Mouse (Mus musculus) limb, embryonic 11.5 days (tissue): Measurements from ENCODE around the gene Macrod1. TPM values are rescaled to one million over a fixed set of nuclear protein-coding genes. Genes with fewer than 3 reads are reported as not detected.

Source experiments
- ATAC-seq: fragments of 200-750 bp; cut with Nextera tagmentation; 2 replicates; pipeline ENCODE4 v1.8.0; 2017; ENCODE audit warnings: low read depth; ENCODE audit not compliant: insufficient number of reproducible peaks, low FRiP score, low TSS enrichment
- DNase-seq: peaks from one replicate; pipeline ENCODE4 v3.0.0-alpha.2; 2015; ENCODE audit warnings: low spot score
- H3K27ac ChIP-seq: fragments of 300-500 bp; sonication (generic); replicated peaks from 2 replicates; pipeline ENCODE4 v1.5.1; 2014; ENCODE audit warnings: low read depth, mild to moderate bottlenecking, low read length
- H3K27me3 ChIP-seq: fragments of 300-500 bp; sonication (generic); 2 replicates; pipeline ENCODE4 v1.6.1; 2014; ENCODE audit warnings: mild to moderate bottlenecking, low read length, mixed read lengths; ENCODE audit not compliant: control insufficient read depth, insufficient read depth
- H3K36me3 ChIP-seq: fragments of 300-500 bp; sonication (generic); 2 replicates; pipeline ENCODE4 v1.6.1; 2014; ENCODE audit warnings: mild to moderate bottlenecking, low read length, moderate library complexity, mixed read lengths; ENCODE audit not compliant: control insufficient read depth, insufficient read depth
- H3K4me1 ChIP-seq: fragments of 300-500 bp; sonication (generic); 2 replicates; pipeline ENCODE4 v1.6.1; 2014; ENCODE audit warnings: low read length, mixed read lengths; ENCODE audit not compliant: control insufficient read depth, insufficient read depth
- H3K4me2 ChIP-seq: fragments of 300-500 bp; sonication (generic); 2 replicates; pipeline ENCODE4 v1.6.1; 2014; ENCODE audit warnings: low read depth, mild to moderate bottlenecking, moderate library complexity; ENCODE audit not compliant: severe bottlenecking
- H3K4me3 ChIP-seq: fragments of 300-500 bp; sonication (generic); 2 replicates; pipeline ENCODE4 v1.5.1; 2014; ENCODE audit warnings: low read depth, low read length
- H3K9ac ChIP-seq: fragments of 300-500 bp; sonication (generic); 2 replicates; pipeline ENCODE4 v1.6.1; 2014; ENCODE audit warnings: mild to moderate bottlenecking, low read length
- H3K9me3 ChIP-seq: fragments of 300-500 bp; sonication (generic); 2 replicates; pipeline ENCODE4 v1.6.1; 2016; ENCODE audit warnings: low read length; ENCODE audit not compliant: control insufficient read depth
- WGBS: fragments of 180-500 bp; shearing (Covaris S2); extraction: QIAGEN DNeasy Blood & Tissue Kit; methylation state at CpG from one replicate; pipeline ENCODE4 v1.1.7; 2014; 5-methylcytosine and 5-hydroxymethylcytosine counted together
- polyA plus RNA-seq: library from polyadenylated mRNA; unstranded; fragments of >200 nt; fragmentation: Nextera tagmentation; extraction: Ambion mirVana; gene quantifications from 2 replicates; pipeline ENCODE4 v1.2.1, GENCODE M21; 2014

The Macrod1 gene
- polyA plus RNA-seq, 1 experiment from 2014 or later = 4.1 TPM

- Histone ChIP-seq H3K36me3 (no peaks in the 10 kb centered on the region), H3K4me3 (no peak overlapping the region), H3K4me2 (no peak overlapping the region), H3K27ac (no peak overlapping the region), H3K27me3 (peaks cover 30% of the 10 kb centered on the region), H3K9ac (no peak overlapping the region; the same call in 1 of the 2 replicates), H3K9me3 (no peaks in the 10 kb centered on the region), H3K4me1 (peaks cover 25% of the 10 kb centered on the region)
- DNase-seq (no peak), ATAC-seq (no peak)
- WGBS = 51% methylated on average over 6 of the region's 6 CpGs
These were observed 114.3 kb downstream of the Macrod1 start for GRCm38 (mm10) chr19:7170916-7171315.

DNA sequence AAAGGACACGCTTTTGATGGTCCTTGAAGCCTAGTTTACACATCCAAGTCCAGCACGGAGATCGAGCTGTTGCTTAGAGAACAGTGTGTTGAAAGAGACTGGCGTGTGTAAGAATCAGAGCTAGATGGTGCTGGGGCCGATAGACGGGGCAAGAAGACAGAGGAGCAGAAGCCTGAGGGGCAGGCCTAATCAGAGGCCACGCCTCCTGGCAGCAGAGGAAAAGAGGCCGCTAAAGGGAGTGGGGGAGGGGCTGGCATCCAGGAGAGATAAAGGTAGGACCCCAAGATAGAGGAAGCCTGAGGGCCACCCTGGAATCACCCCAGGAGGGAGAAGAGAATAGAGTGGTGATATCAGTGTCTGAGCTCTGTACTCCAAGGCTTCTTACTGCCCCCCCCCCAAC lies 114.8 kb downstream of the Macrod1 start:
- Histone ChIP-seq H3K4me1 (peaks cover 28% of the 10 kb centered on the region), H3K4me3 (no peak overlapping the region), H3K27ac (no peak overlapping the region), H3K36me3 (no peaks in the 10 kb centered on the region), H3K9me3 (no peaks in the 10 kb centered on the region), H3K9ac (0 out of 2 replicates have a peak overlapping the region, but pooled peaks have one; percentile 0), H3K27me3 (peaks cover 25% of the 10 kb centered on the region), H3K4me2 (no peak overlapping the region)
- ATAC-seq (no peak), DNase-seq (no peak)
- WGBS = 17% methylated on average over 8 of the region's 8 CpGs

DNA sequence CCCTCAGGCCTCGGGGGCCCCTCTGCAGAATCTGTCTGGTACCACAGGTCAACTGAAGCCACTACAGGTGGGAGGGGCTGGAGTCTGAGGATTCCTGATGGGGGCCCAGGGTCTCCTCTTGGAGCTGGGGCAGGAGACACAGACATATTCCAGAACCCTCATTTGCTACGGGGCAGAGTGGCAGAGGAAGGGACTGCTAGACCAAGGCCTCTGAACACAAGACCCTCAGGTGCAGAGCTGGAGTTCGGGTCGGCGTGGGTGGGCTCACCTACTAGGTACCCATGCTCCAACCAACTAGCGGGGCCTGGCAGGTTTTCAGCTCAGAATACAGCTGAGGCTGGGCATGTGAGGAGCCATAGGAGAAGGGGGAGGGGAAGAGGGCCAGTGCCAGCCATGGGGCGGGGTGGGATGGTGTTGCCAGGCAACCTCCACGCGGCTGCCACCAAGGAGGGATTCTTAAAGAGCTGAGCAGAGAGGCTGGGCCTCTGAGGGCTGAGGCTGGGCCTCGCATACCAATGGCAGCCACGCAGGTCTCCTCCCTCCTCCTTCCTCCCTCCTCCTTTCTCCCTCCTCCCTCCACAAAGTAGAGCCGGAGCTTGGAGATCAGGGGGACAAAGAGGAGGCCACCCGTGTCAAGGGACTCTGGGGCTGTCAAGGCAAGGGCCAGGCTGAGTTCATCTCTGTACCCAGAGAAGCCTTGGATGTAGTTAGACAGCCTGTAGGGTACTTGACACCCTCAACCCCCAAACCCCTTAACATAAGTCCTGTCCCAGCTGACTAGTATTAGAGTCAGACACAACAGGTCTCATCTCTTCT lies 115.6 kb downstream of the Macrod1 start:
- WGBS = 7% methylated on average over 13 of the region's 13 CpGs
- H3K4me3 ChIP-seq = no peak overlapping the region
- peaks cover 17% of the 10 kb centered on the region for H3K27me3 ChIP-seq
- H3K4me1 ChIP-seq = peaks cover 28% of the 10 kb centered on the region
- peak overlapping the region; percentile 13; the same call in 1 of the 2 replicates for H3K9ac ChIP-seq
- DNase-seq (peak; percentile 74), ATAC-seq (peak; percentile 80)
- H3K36me3 ChIP-seq = no peaks in the 10 kb centered on the region
- H3K9me3 ChIP-seq = no peaks in the 10 kb centered on the region
- H3K4me2 ChIP-seq = peak overlapping the region; percentile 17; the same call in 1 of the 2 replicates
- H3K27ac ChIP-seq = no peak overlapping the region

- Histone ChIP-seq H3K9ac (no peak overlapping the region), H3K27ac (no peak overlapping the region), H3K9me3 (no peaks in the 10 kb centered on the region), H3K4me3 (no peak overlapping the region), H3K4me2 (no peak overlapping the region), H3K4me1 (peaks cover 34% of the 10 kb centered on the region), H3K27me3 (peaks cover 11% of the 10 kb centered on the region), H3K36me3 (no peaks in the 10 kb centered on the region)
- no peak for ATAC-seq
- no peak for DNase-seq
- WGBS = 4% methylated on average over 11 of the region's 11 CpGs
These were observed 119.6 kb downstream of the Macrod1 start for GRCm38 (mm10) chr19:7176041-7176696.

GRCm38 (mm10) chr19:7177804-7178511 lies 121.3 kb downstream of the Macrod1 start:
- H3K4me2 ChIP-seq = no peak overlapping the region
- H3K4me3 ChIP-seq = no peak overlapping the region
- H3K27me3 ChIP-seq = peaks cover 16% of the 10 kb centered on the region
- DNase-seq (no peak), ATAC-seq (no peak)
- no peaks in the 10 kb centered on the region for H3K9me3 ChIP-seq
- no peak overlapping the region for H3K9ac ChIP-seq
- WGBS = 43% methylated on average over 13 of the region's 13 CpGs
- no peak overlapping the region for H3K27ac ChIP-seq
- H3K4me1 ChIP-seq = peaks cover 36% of the 10 kb centered on the region
- H3K36me3 ChIP-seq = no peaks in the 10 kb centered on the region

- Histone ChIP-seq H3K9ac (no peak overlapping the region), H3K4me2 (no peak overlapping the region), H3K4me1 (peaks cover 35% of the 10 kb centered on the region), H3K36me3 (no peaks in the 10 kb centered on the region), H3K27ac (0 out of 2 replicates have a peak overlapping the region, but pooled peaks have one; percentile 5), H3K4me3 (no peak overlapping the region), H3K27me3 (peaks cover 19% of the 10 kb centered on the region), H3K9me3 (no peaks in the 10 kb centered on the region)
- DNase-seq (no peak), ATAC-seq (no peak)
- WGBS = 36% methylated on average over 3 of the region's 3 CpGs
These were observed 122.3 kb downstream of the Macrod1 start for GRCm38 (mm10) chr19:7178841-7179452.

DNA sequence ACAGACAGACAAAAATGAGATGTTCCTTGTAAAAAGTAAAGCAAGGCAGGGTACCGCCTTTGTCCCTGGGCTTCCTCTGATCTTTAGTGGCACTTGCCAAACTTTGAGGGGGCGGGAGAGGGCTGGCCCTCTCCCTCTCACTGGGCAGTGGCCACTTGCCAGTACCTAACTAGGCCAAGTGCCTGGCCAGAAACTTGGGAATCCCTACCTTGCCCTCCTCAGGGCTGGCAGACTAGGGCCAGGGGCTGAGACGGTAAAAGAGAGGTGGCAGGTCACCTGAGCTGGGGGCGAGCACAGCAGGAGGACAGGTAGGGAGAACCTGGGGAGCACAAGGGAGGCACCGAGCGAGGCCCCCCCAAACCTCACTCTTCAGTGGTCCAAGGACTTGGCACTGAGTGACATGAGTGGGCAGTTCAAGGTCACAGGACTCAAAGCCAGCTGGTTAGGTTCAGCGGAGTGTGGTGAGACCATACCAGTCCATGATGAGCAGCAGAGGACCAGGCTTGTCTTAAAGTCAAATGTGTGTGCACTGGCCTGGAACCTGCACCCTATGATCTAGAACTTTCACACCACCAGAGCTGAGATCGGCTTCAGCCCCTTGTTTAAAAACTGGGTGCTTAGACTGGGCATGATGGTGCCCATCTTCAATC lies 124.3 kb downstream of the Macrod1 start:
- no peak overlapping the region for H3K4me2 ChIP-seq
- no peak overlapping the region for H3K9ac ChIP-seq
- no peak for DNase-seq
- 78% methylated on average over 8 of the region's 8 CpGs for WGBS
- peaks cover 46% of the 10 kb centered on the region for H3K4me1 ChIP-seq
- H3K36me3 ChIP-seq = no peaks in the 10 kb centered on the region
- no peak for ATAC-seq
- no peaks in the 10 kb centered on the region for H3K9me3 ChIP-seq
- H3K27ac ChIP-seq = no peak overlapping the region
- peaks cover 25% of the 10 kb centered on the region for H3K27me3 ChIP-seq
- no peak overlapping the region for H3K4me3 ChIP-seq
